Mouse (Mus musculus) neural tube, embryonic 11.5 days (tissue): ENCODE data around the gene BC035947. TPM values are rescaled to one million over a fixed set of nuclear protein-coding genes. Genes with fewer than 3 reads are reported as not detected.

Source experiments
- ATAC-seq: fragments of 200-750 bp; cut with Nextera tagmentation; 2 replicates; pipeline ENCODE4 v1.8.0; 2017; ENCODE audit warnings: moderate number of reproducible peaks, mild to moderate bottlenecking, moderate TSS enrichment, moderate library complexity; ENCODE audit not compliant: insufficient read depth, low FRiP score, low TSS enrichment
- DNase-seq: peaks from one replicate; pipeline ENCODE4 v3.0.0-alpha.2; 2015; ENCODE audit warnings: low spot score
- H3K27ac ChIP-seq: fragments of 300-500 bp; sonication (generic); 2 replicates; pipeline ENCODE4 v1.5.1; 2014; ENCODE audit warnings: low read depth, mild to moderate bottlenecking, low read length
- H3K27me3 ChIP-seq: fragments of 300-500 bp; sonication (generic); 2 replicates; pipeline ENCODE4 v1.6.1; 2014; ENCODE audit warnings: mild to moderate bottlenecking, low read length, mixed read lengths; ENCODE audit not compliant: control insufficient read depth, insufficient read depth
- H3K36me3 ChIP-seq: fragments of 300-500 bp; sonication (generic); 2 replicates; pipeline ENCODE4 v1.6.1; 2014; ENCODE audit warnings: mild to moderate bottlenecking, low read length, moderate library complexity, mixed read lengths; ENCODE audit not compliant: control insufficient read depth, insufficient read depth
- H3K4me1 ChIP-seq: fragments of 300-500 bp; sonication (generic); 2 replicates; pipeline ENCODE4 v1.6.1; 2014; ENCODE audit warnings: low read length, mixed read lengths; ENCODE audit not compliant: control insufficient read depth, insufficient read depth
- H3K4me2 ChIP-seq: fragments of 300-500 bp; sonication (generic); 2 replicates; pipeline ENCODE4 v1.6.1; 2014; ENCODE audit warnings: low read depth, mild to moderate bottlenecking, moderate library complexity
- H3K4me3 ChIP-seq: fragments of 300-500 bp; sonication (generic); 2 replicates; pipeline ENCODE4 v1.5.1; 2014; ENCODE audit warnings: low read depth, low read length
- H3K9ac ChIP-seq: fragments of 300-500 bp; sonication (generic); 2 replicates; pipeline ENCODE4 v1.6.1; 2014; ENCODE audit warnings: mild to moderate bottlenecking, low read length
- H3K9me3 ChIP-seq: fragments of 300-500 bp; sonication (generic); 2 replicates; pipeline ENCODE4 v1.6.1; 2016; ENCODE audit warnings: low read length; ENCODE audit not compliant: control insufficient read depth
- WGBS: fragments of 180-500 bp; shearing (Covaris S2); extraction: QIAGEN DNeasy Blood & Tissue Kit; methylation state at CpG from one replicate; pipeline ENCODE4 v1.1.7; 2014; 5-methylcytosine and 5-hydroxymethylcytosine counted together
- polyA plus RNA-seq: library from polyadenylated mRNA; unstranded; fragments of >200 nt; fragmentation: Nextera tagmentation; extraction: Ambion mirVana; gene quantifications from 2 replicates; pipeline ENCODE4 v1.2.1, GENCODE M21; 2014

BC035947 gene
- polyA plus RNA-seq, 1 experiment from 2014 or later = 0.17 TPM

GRCm38 (mm10) chr1:78484361-78484760 lies 27.6 kb downstream of the BC035947 start:
- no peaks in the 10 kb centered on the region for H3K9me3 ChIP-seq
- no peak overlapping the region for H3K4me2 ChIP-seq
- H3K27me3 ChIP-seq = no peaks in the 10 kb centered on the region
- 68% methylated on average over 2 of the region's 2 CpGs for WGBS
- ATAC-seq (no peak), DNase-seq (no peak)
- H3K9ac ChIP-seq = no peak overlapping the region
- peaks cover 6% of the 10 kb centered on the region; the same call in 1 of the 2 replicates for H3K4me1 ChIP-seq
- H3K27ac ChIP-seq = no peak overlapping the region
- H3K36me3 ChIP-seq = no peaks in the 10 kb centered on the region; the same call in 1 of the 2 replicates
- no peak overlapping the region for H3K4me3 ChIP-seq

DNA sequence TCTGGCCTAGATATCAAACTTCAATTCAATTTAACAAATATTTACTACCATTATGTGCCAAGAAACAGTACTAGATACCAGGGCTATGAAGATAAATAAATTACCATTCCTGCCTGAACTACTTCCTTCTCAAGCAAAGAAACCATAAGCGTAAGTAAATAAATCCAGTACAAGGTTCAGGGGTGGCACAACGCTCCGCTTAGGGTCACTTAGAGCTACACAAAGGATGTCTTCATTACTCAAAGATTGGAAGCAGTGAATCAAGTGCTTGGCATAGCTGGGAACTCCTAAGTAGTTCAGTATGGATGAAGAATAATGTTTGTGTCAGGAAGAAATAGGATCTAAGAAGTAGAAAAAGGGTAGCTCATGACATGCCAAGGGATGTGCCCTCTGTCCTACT lies 28.5 kb downstream of the BC035947 start:
- Histone ChIP-seq H3K9ac (no peak overlapping the region), H3K4me1 (peaks cover 6% of the 10 kb centered on the region; the same call in 1 of the 2 replicates), H3K9me3 (no peaks in the 10 kb centered on the region), H3K27me3 (no peaks in the 10 kb centered on the region), H3K4me3 (no peak overlapping the region), H3K36me3 (no peaks in the 10 kb centered on the region; the same call in 1 of the 2 replicates), H3K27ac (no peak overlapping the region), H3K4me2 (no peak overlapping the region)
- WGBS = 87% methylated on average over 3 of the region's 3 CpGs
- DNase-seq = no peak
- ATAC-seq = no peak

GRCm38 (mm10) chr1:78472441-78472840 lies 39.5 kb downstream of the BC035947 start:
- no peak overlapping the region for H3K4me3 ChIP-seq
- no peak overlapping the region for H3K9ac ChIP-seq
- H3K27me3 ChIP-seq = no peaks in the 10 kb centered on the region
- H3K27ac ChIP-seq = no peak overlapping the region
- H3K9me3 ChIP-seq = no peaks in the 10 kb centered on the region
- ATAC-seq (no peak), DNase-seq (no peak)
- 90% methylated on average over 5 of the region's 5 CpGs for WGBS
- H3K4me2 ChIP-seq = no peak overlapping the region
- peaks cover 10% of the 10 kb centered on the region for H3K36me3 ChIP-seq
- H3K4me1 ChIP-seq = no peaks in the 10 kb centered on the region

DNA sequence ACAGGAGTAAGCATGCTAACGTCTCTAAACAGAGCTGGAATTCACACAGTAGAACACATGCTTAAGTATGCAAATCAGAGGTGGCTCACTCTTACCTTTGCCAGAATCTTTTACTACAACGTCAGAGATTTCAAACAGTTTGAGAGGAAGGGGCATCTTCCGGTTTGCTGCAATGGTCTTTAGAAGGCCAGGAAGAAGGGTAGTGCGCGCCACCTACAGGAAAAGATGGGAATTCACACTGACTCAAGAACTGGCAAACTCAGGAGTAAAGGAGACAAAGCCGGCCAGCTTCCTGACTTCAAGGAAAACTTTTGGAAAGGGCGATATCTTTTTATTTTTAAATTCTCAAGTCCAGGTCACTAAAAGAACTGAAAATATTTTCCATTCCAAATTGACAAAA lies 57.3 kb downstream of the BC035947 start:
- H3K4me3 ChIP-seq = no peak overlapping the region
- DNase-seq = peak; percentile 49
- H3K27me3 ChIP-seq = no peaks in the 10 kb centered on the region
- ATAC-seq = no peak
- WGBS = 37% methylated on average over 7 of the region's 7 CpGs
- no peak overlapping the region for H3K9ac ChIP-seq
- no peak overlapping the region for H3K27ac ChIP-seq
- no peaks in the 10 kb centered on the region for H3K4me1 ChIP-seq
- no peaks in the 10 kb centered on the region; the same call in 1 of the 2 replicates for H3K36me3 ChIP-seq
- H3K9me3 ChIP-seq = no peaks in the 10 kb centered on the region
- H3K4me2 ChIP-seq = no peak overlapping the region

DNA sequence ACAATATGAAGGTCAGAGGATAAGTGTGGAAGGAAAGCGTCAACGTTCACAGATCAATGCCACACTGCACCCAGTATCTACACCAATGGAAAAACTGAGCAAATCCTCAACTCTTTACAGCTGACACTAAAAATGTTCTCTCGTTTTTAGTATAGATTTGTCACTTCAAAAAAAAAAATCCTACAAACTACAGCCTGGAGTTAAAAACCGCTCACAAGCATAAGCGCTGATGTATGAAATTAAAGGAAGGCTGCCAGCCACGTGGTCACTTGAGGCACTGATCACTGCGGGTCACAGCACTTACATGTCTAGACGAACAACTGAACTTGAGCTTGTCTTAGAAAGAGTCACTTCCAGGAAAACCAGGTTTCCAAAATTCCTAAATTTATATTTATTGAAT lies 58.1 kb downstream of the BC035947 start:
- no peaks in the 10 kb centered on the region for H3K27me3 ChIP-seq
- H3K4me2 ChIP-seq = no peak overlapping the region
- no peak overlapping the region for H3K4me3 ChIP-seq
- ATAC-seq = no peak
- 94% methylated on average over 8 of the region's 8 CpGs for WGBS
- no peak overlapping the region for H3K27ac ChIP-seq
- H3K4me1 ChIP-seq = no peaks in the 10 kb centered on the region
- H3K9ac ChIP-seq = no peak overlapping the region
- no peaks in the 10 kb centered on the region for H3K9me3 ChIP-seq
- no peak for DNase-seq
- no peaks in the 10 kb centered on the region; the same call in 1 of the 2 replicates for H3K36me3 ChIP-seq

GRCm38 (mm10) chr1:78452544-78452943 lies 59.4 kb downstream of the BC035947 start:
- ATAC-seq (no peak), DNase-seq (no peak)
- Histone ChIP-seq H3K36me3 (no peaks in the 10 kb centered on the region), H3K27me3 (no peaks in the 10 kb centered on the region), H3K27ac (no peak overlapping the region), H3K9me3 (no peaks in the 10 kb centered on the region), H3K9ac (no peak overlapping the region), H3K4me3 (no peak overlapping the region), H3K4me1 (no peaks in the 10 kb centered on the region), H3K4me2 (no peak overlapping the region)
- WGBS = 92% methylated on average over 6 of the region's 6 CpGs

GRCm38 (mm10) chr1:78451070-78451854 lies 60.7 kb downstream of the BC035947 start:
- Histone ChIP-seq H3K9ac (no peak overlapping the region), H3K4me2 (no peak overlapping the region), H3K9me3 (no peaks in the 10 kb centered on the region), H3K27me3 (no peaks in the 10 kb centered on the region), H3K36me3 (no peaks in the 10 kb centered on the region), H3K27ac (no peak overlapping the region), H3K4me3 (no peak overlapping the region), H3K4me1 (no peaks in the 10 kb centered on the region)
- ATAC-seq (no peak), DNase-seq (no peak)
- WGBS = 73% methylated on average over 12 of the region's 12 CpGs

DNA sequence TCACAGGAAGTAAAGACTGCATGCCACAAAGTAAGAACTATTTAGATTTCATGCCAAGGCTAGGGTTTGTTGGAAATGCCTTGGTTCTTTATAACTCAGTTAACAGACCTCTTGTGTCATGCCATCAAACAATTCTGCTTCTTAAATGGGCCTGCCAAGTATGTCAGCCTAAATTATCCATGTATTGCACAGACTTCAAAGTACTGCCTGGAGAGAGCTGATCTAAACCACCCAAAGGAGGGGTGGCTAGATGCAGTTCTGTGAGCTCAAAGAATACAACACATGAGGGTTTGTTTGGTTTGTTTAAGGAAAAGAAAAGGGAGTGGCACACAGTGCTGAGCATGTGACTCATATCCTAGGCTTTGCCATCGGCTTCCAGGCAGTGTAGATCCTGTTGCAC lies 63.9 kb downstream of the BC035947 start:
- DNase-seq (no peak), ATAC-seq (no peak)
- Histone ChIP-seq H3K36me3 (peaks cover 2% of the 10 kb centered on the region; the same call in 1 of the 2 replicates), H3K27ac (no peak overlapping the region), H3K4me3 (no peak overlapping the region), H3K9me3 (no peaks in the 10 kb centered on the region), H3K9ac (no peak overlapping the region), H3K27me3 (no peaks in the 10 kb centered on the region), H3K4me1 (no peaks in the 10 kb centered on the region), H3K4me2 (no peak overlapping the region)
- WGBS = 74% methylated on average over 1 of the region's 1 CpGs
